Mouse (Mus musculus): ENCODE measurements around the gene Tnni1. TPM values are rescaled to one million over a fixed set of nuclear protein-coding genes. Genes with fewer than 3 reads are reported as not detected.

The Tnni1 gene
- polyA plus RNA-seq, 2 experiments: 1.3 to 1.7 TPM

DNA sequence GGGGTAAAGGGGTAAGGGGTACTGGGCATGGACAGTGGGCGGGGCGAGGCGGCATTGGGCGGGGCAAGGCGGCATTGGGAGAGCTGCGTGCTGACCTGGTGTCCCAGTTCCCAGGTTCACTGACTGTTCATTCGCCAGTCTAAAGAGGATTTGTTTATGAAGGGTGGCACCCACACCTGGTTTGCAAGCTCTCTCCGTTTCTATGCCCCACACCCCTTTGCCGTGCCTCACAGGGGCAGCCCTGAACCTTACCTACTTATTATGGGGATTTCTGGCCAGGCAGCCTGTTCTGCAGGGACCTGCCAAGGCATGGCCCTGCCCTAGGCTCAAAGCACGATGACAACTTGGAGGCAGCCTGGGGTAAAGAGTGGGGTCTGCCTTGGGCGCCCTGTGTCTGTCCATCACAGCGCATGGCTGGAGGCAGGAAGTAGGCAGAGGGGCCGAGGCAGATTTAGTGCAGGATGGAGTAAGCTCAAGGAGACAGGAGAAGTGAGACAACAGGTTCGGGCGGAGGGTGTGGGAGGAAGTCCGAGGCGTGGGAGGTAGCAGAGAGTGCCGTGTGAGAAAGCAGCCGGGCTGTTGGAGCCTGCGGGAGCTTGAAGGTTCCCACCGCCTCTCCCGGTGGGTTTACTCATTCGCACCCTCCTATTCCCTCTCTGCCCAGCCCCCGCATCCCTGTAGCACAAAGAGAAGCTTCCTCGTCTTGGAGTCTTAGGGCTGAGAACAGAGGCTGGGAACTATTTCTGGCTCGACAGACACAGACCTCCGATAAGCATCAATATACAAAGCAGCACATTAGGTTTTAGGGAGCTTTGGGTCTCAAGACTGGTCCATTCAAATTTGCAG, 14.4 kb downstream of the Tnni1 start:
- H3K27me3 ChIP-seq (ENCODE audit: control insufficient read depth, insufficient read depth, low read length): peaks cover 8% of the 10 kb centered on the region; the same call in 1 of the 2 replicates
- H3K27ac ChIP-seq: no peak overlapping the region
- DNase-seq (ENCODE audit: low read depth in 3 of 3, low spot score in 3 of 3): no peak
- no peaks in the 10 kb centered on the region for H3K36me3 ChIP-seq (replicated peaks; ENCODE audit: control insufficient read depth, insufficient read depth, low read depth)
- H3K4me2 ChIP-seq (ENCODE audit: low read depth): peak overlapping the region; percentile 44
- no peak overlapping the region for H3K4me3 ChIP-seq (ENCODE audit: insufficient read depth in 1 of 2, low read depth in 2 of 2, low read length in 2 of 2)
- no peak overlapping the region for H3K9ac ChIP-seq (replicated peaks)
- H3K9me3 ChIP-seq (ENCODE audit: control insufficient read depth, low read length): no peaks in the 10 kb centered on the region
- WGBS (ENCODE audit: insufficient replicate concordance): 8% methylated on average over 27 of the region's 27 CpGs
- ATAC-seq (ENCODE audit: insufficient read depth): no peak
- TF ChIP-seq CTCF (IDR thresholded peaks at IDR 0.05; ENCODE audit: low read depth): no peak
- TF ChIP-seq EP300 (IDR thresholded peaks at IDR 0.05; ENCODE audit: low read depth): no peak
- peaks cover 5 to 10% of the 10 kb centered on the region in 2 experiments; a peak in 3 of 4 replicates for H3K4me1 ChIP-seq (replicated peaks; ENCODE audit: control insufficient read depth in 2 of 2, insufficient read depth in 2 of 2, low read length in 1 of 2)

DNA sequence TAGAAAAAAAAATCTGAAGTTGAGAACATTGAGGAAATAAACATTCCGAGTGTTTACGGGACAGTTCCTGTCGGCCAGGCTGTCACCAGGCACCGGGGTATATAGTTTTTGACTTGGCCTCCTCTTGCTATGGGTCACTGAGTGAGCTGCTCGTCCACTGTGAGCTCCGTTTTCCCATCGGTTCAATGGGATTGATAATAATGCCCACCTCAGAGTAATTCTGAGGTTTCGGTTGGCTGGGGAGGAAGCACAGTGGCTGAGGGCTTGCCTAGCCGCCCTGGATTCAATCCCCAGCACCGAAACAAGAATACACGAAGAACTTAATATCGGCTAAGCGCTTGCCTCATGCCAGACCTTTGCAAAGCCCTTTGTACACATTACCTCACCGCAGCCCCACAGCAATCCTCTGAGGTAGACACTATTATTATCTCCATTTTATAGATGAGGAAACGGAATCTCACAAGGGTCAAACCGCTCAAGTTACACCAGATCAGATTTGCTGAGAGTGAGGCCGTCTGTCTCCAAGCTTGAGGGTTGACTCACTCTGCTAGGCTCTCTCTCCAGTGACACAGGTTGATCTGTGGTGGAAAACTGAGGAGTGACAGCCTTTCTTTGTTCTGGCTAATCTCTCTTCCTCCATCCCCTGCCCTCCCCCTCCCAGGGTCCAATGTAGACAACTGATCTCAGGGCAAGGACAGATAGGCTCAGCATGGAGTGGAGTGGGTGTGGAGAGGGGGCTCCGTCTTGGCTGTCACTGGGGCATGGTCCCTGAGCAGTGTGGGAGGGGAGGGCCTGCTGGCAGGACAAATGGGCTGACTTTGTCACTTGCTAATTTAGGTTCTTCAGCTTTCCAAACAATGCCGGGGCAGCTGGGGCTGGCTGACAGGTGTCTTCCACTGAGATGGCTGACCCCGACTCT, 15.2 kb downstream of the Tnni1 start:
- no peak for TF ChIP-seq EP300 (IDR thresholded peaks at IDR 0.05; ENCODE audit: low read depth)
- no peak for TF ChIP-seq CTCF (IDR thresholded peaks at IDR 0.05; ENCODE audit: low read depth)
- Histone ChIP-seq H3K27me3 (ENCODE audit: control insufficient read depth, insufficient read depth, low read length) (peaks cover 8% of the 10 kb centered on the region; the same call in 1 of the 2 replicates), H3K4me3 (ENCODE audit: insufficient read depth in 1 of 2, low read depth in 2 of 2, low read length in 2 of 2) (no peak overlapping the region), H3K4me1 (replicated peaks; ENCODE audit: control insufficient read depth in 2 of 2, insufficient read depth in 2 of 2, low read length in 1 of 2) (peaks cover 2 to 6% of the 10 kb centered on the region in 2 experiments; a peak in 2 of 4 replicates), H3K27ac (no peak overlapping the region), H3K9ac (replicated peaks) (no peak overlapping the region), H3K4me2 (ENCODE audit: low read depth) (peak overlapping the region; percentile 44), H3K36me3 (replicated peaks; ENCODE audit: control insufficient read depth, insufficient read depth, low read depth) (no peaks in the 10 kb centered on the region), H3K9me3 (ENCODE audit: control insufficient read depth, low read length) (no peaks in the 10 kb centered on the region)
- 12% methylated on average over 20 of the region's 20 CpGs for WGBS (ENCODE audit: insufficient replicate concordance)
- DNase-seq (ENCODE audit: low read depth in 3 of 3, low spot score in 3 of 3) (no peak), ATAC-seq (ENCODE audit: insufficient read depth) (no peak)

DNA sequence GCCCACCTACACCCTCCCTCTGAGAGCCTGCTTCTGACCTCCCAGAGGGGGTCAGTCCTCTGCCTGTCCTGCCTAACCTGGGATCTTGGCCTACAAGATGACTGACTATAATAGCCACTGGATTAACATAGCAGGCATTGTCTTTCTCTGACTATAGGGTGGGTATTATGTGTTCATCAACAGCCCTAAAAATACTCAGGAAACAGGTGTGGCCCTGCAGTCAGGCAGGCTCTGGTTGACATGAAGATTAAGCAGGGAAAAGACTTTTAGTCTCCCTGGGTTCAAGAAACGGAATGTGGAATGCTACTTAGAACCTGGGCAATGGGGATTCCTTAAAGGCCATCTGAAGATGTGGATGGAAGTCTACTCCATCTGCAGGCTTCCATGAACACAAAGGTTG, 19.3 kb downstream of the Tnni1 start:
- DNase-seq (ENCODE audit: low read depth in 3 of 3, low spot score in 3 of 3): no peak
- Histone ChIP-seq H3K27me3 (ENCODE audit: control insufficient read depth, insufficient read depth, low read length) (0 out of 2 replicates have a peak, but pooled peaks cover 3% of the 10 kb centered on the region), H3K36me3 (replicated peaks; ENCODE audit: control insufficient read depth, insufficient read depth, low read depth) (no peaks in the 10 kb centered on the region), H3K4me1 (replicated peaks; ENCODE audit: control insufficient read depth in 2 of 2, insufficient read depth in 2 of 2, low read length in 1 of 2) (peaks cover 2 to 18% of the 10 kb centered on the region in 2 experiments; a peak in 3 of 4 replicates), H3K4me2 (ENCODE audit: low read depth) (no peak overlapping the region), H3K4me3 (ENCODE audit: insufficient read depth in 1 of 2, low read depth in 2 of 2, low read length in 2 of 2) (no peak overlapping the region), H3K9me3 (ENCODE audit: control insufficient read depth, low read length) (no peaks in the 10 kb centered on the region), H3K27ac (no peak overlapping the region), H3K9ac (replicated peaks) (no peak overlapping the region)
- TF ChIP-seq EP300 (IDR thresholded peaks at IDR 0.05; ENCODE audit: low read depth) (no peak), CTCF (IDR thresholded peaks at IDR 0.05; ENCODE audit: low read depth) (no peak)
- 46% methylated on average over 1 of the region's 1 CpGs for WGBS (ENCODE audit: insufficient replicate concordance)
- ATAC-seq (ENCODE audit: insufficient read depth): no peak

DNA sequence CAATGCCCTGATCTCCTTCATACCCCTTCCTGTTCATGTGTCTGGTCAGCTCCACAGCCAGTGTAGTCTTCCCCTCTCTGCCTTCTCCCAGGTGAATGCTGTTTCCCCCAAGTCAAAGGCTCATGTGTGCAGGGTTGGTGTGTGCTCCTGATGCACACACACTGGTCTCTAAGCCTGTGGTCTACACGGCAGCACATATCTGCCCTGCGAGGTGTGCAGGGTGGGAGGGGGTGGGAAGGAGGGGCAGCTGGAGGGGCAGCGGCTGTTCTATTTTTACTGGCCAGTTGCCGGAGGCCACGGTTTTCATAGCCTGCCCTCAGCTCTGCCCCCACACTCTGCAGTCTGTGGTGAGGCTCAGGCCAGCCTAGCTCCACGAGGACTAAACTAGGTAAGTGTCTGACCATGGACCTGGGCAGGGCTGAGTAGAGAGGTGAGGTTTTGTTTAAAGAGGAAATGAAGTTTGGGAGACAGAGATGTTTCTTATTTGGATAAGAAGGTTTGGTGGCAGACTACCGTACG, 19.9 kb downstream of the Tnni1 start:
- ATAC-seq (ENCODE audit: insufficient read depth): no peak
- Histone ChIP-seq H3K4me1 (replicated peaks; ENCODE audit: control insufficient read depth in 2 of 2, insufficient read depth in 2 of 2, low read length in 1 of 2) (peaks cover 0 to 17% of the 10 kb centered on the region in 2 experiments; a peak in 2 of 4 replicates), H3K27me3 (ENCODE audit: control insufficient read depth, insufficient read depth, low read length) (no peaks in the 10 kb centered on the region), H3K4me2 (ENCODE audit: low read depth) (no peak overlapping the region), H3K9me3 (ENCODE audit: control insufficient read depth, low read length) (no peaks in the 10 kb centered on the region), H3K9ac (replicated peaks) (no peak overlapping the region), H3K36me3 (replicated peaks; ENCODE audit: control insufficient read depth, insufficient read depth, low read depth) (no peaks in the 10 kb centered on the region), H3K27ac (no peak overlapping the region), H3K4me3 (ENCODE audit: insufficient read depth in 1 of 2, low read depth in 2 of 2, low read length in 2 of 2) (no peak overlapping the region)
- DNase-seq (ENCODE audit: low read depth in 3 of 3, low spot score in 3 of 3): no peak
- 25% methylated on average over 8 of the region's 8 CpGs for WGBS (ENCODE audit: insufficient replicate concordance)
- TF ChIP-seq CTCF (IDR thresholded peaks at IDR 0.05; ENCODE audit: low read depth): no peak
- no peak for TF ChIP-seq EP300 (IDR thresholded peaks at IDR 0.05; ENCODE audit: low read depth)

Data from liver, embryonic 14.5 days (tissue).